Mouse (Mus musculus): ENCODE results near the gene Pla2g2f. TPM values are rescaled to one million over a fixed set of nuclear protein-coding genes. Genes with fewer than 3 reads are reported as not detected.

Pla2g2f gene
- polyA plus RNA-seq, 1 experiment from 2014 or later, result not detected

DNA sequence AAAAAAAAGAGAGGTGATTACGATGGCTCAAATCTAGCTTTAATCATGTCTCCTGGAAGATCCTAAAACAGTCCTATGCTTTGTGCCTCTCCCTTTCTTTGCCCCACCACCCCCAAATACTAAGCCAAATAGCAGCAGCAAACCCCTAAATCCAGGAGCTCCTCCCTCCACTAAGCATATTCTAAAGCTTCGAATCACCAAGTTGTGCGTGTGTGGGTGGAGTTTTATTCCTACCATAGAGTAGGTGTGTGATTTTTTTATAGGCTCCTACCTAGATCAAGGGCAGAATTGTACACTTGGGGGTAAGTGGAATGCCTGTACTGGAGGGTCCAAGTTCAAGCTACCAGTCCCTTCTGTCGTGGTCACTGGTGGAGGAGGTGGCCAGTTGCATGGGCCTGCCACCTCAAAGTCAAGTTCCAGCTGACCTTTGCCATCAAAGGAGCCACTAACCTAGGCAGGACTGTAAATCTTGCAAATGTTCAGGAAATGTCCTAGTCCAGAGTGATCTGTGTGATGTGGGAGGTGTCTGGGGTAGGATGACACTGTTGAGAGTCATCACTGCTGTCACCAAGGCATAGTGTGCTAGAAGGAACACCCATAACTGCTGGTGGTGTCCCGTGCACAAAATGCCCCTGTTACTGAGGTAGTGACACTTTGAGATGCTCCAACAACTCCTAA, 38.7 kb downstream of the Pla2g2f start:
- no peak for ATAC-seq (replicated peaks; ENCODE audit: low FRiP score)
- no peak overlapping the region for H3K9ac ChIP-seq (ENCODE audit: low read depth, low read length)
- 77% methylated on average over 5 of the region's 5 CpGs for WGBS

DNA sequence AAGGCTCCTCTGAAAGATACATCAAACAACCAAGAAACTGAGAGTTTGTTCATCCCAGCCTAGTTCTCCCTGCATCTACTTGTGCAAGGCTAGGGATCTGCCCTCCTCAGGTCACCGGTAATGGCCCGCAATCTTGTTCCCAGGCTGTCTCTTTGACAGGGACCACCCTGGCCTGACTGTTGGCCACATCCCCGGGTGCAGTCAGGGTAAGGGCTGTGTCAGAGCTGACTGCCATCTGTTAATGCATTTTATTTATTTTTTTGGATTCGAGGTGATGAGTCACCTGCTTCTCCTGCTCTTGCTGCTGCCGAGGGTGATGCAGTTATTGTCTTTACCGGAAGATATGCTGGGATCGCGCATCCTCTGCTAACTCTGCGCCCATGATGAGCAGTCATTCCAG, 40.7 kb downstream of the Pla2g2f start:
- Histone ChIP-seq H3K27me3 (replicated peaks; ENCODE audit: control insufficient read depth, insufficient read depth, low read length) (no peaks in the 10 kb centered on the region), H3K9me3 (ENCODE audit: control insufficient read depth, low read length) (no peaks in the 10 kb centered on the region), H3K9ac (ENCODE audit: low read depth, low read length) (no peak overlapping the region), H3K36me3 (ENCODE audit: control insufficient read depth, insufficient read depth, low read length) (no peaks in the 10 kb centered on the region), H3K4me3 (ENCODE audit: low read depth, low read length) (no peak overlapping the region), H3K4me2 (no peak overlapping the region), H3K4me1 (replicated peaks; ENCODE audit: control insufficient read depth, insufficient read depth, low read length) (no peaks in the 10 kb centered on the region), H3K27ac (ENCODE audit: low read depth, low read length) (no peak overlapping the region)
- no peak for DNase-seq (ENCODE audit: low spot score)
- no peak for ATAC-seq (replicated peaks; ENCODE audit: low FRiP score)
- WGBS, result 83% methylated on average over 9 of the region's 9 CpGs

More for the DNA sequence above, 38.7 kb downstream of the Pla2g2f start:
- Histone ChIP-seq H3K9me3 (ENCODE audit: control insufficient read depth, low read length) (no peaks in the 10 kb centered on the region), H3K36me3 (ENCODE audit: control insufficient read depth, insufficient read depth, low read length) (no peaks in the 10 kb centered on the region), H3K4me2 (no peak overlapping the region), H3K4me3 (ENCODE audit: low read depth, low read length) (no peak overlapping the region), H3K27me3 (replicated peaks; ENCODE audit: control insufficient read depth, insufficient read depth, low read length) (peaks cover 7% of the 10 kb centered on the region; the same call in 1 of the 2 replicates), H3K4me1 (replicated peaks; ENCODE audit: control insufficient read depth, insufficient read depth, low read length) (no peaks in the 10 kb centered on the region), H3K27ac (ENCODE audit: low read depth, low read length) (no peak overlapping the region)
- no peak for DNase-seq (ENCODE audit: low spot score)

DNA sequence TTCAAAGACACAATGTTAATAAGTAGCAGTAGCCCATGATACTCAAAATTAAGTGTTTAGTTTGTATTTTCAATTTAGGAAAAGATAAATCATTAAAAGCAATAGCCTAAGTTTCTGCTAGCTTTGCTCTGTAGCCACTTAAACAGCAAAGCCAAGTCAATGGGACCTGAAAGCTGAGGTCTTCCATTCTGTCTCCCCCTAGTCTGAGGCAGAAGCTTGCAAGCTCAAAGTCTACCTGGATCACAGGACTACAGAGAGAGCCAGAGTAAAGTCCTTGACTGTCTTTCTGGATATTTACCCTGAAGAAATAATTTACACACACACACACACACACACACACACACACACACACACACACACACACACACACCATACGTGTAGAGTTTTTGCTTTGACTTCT, 43.2 kb downstream of the Pla2g2f start:
- no peaks in the 10 kb centered on the region; the same call in 1 of the 2 replicates for H3K27me3 ChIP-seq (replicated peaks; ENCODE audit: control insufficient read depth, insufficient read depth, low read length)
- H3K27ac ChIP-seq (ENCODE audit: low read depth, low read length), result no peak overlapping the region
- H3K4me3 ChIP-seq (ENCODE audit: low read depth, low read length), result no peak overlapping the region
- WGBS, result 47% methylated on average over 1 of the region's 1 CpGs
- no peaks in the 10 kb centered on the region for H3K4me1 ChIP-seq (replicated peaks; ENCODE audit: control insufficient read depth, insufficient read depth, low read length)
- H3K9me3 ChIP-seq (ENCODE audit: control insufficient read depth, low read length), result no peaks in the 10 kb centered on the region
- no peaks in the 10 kb centered on the region for H3K36me3 ChIP-seq (ENCODE audit: control insufficient read depth, insufficient read depth, low read length)
- DNase-seq (ENCODE audit: low spot score) (no peak), ATAC-seq (replicated peaks; ENCODE audit: low FRiP score) (no peak)
- H3K4me2 ChIP-seq, result no peak overlapping the region
- H3K9ac ChIP-seq (ENCODE audit: low read depth, low read length), result no peak overlapping the region

DNA sequence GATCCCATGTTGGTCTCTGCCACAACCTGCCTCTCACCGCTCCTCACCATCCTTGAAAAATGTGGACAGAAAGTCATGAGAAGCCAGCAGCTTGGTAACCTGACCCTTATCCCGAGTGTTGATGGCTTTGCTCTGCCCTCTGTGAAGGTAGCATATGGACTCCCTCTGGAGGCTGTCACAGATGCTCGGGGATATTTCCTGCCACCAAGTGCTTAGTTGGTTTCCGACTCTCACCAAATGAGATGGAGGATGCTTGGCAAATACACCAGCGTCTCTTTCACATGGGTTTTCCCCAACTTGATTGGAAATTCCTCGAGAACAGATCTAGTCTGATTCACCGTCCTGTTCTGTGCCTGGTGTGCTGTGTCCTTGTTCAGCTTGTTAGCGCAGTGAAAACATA, 44.8 kb downstream of the Pla2g2f start:
- no peak overlapping the region for H3K27ac ChIP-seq (ENCODE audit: low read depth, low read length)
- H3K4me1 ChIP-seq (replicated peaks; ENCODE audit: control insufficient read depth, insufficient read depth, low read length), result no peaks in the 10 kb centered on the region
- no peaks in the 10 kb centered on the region for H3K9me3 ChIP-seq (ENCODE audit: control insufficient read depth, low read length)
- no peak for ATAC-seq (replicated peaks; ENCODE audit: low FRiP score)
- H3K27me3 ChIP-seq (replicated peaks; ENCODE audit: control insufficient read depth, insufficient read depth, low read length), result no peaks in the 10 kb centered on the region; the same call in 1 of the 2 replicates
- H3K4me3 ChIP-seq (ENCODE audit: low read depth, low read length), result no peak overlapping the region
- H3K9ac ChIP-seq (ENCODE audit: low read depth, low read length), result no peak overlapping the region
- DNase-seq (ENCODE audit: low spot score), result no peak
- H3K36me3 ChIP-seq (ENCODE audit: control insufficient read depth, insufficient read depth, low read length), result no peaks in the 10 kb centered on the region
- H3K4me2 ChIP-seq, result no peak overlapping the region
- WGBS, result 72% methylated on average over 8 of the region's 8 CpGs

- Histone ChIP-seq H3K9me3 (ENCODE audit: control insufficient read depth, low read length) (no peaks in the 10 kb centered on the region), H3K36me3 (ENCODE audit: control insufficient read depth, insufficient read depth, low read length) (no peaks in the 10 kb centered on the region), H3K27ac (ENCODE audit: low read depth, low read length) (no peak overlapping the region), H3K9ac (ENCODE audit: low read depth, low read length) (no peak overlapping the region), H3K4me3 (ENCODE audit: low read depth, low read length) (no peak overlapping the region), H3K27me3 (replicated peaks; ENCODE audit: control insufficient read depth, insufficient read depth, low read length) (no peaks in the 10 kb centered on the region; the same call in 1 of the 2 replicates), H3K4me2 (no peak overlapping the region), H3K4me1 (replicated peaks; ENCODE audit: control insufficient read depth, insufficient read depth, low read length) (no peaks in the 10 kb centered on the region)
- DNase-seq (ENCODE audit: low spot score) (no peak), ATAC-seq (replicated peaks; ENCODE audit: low FRiP score) (no peak)
- WGBS, result 69% methylated on average over 11 of the region's 11 CpGs
Measured at GRCm38 (mm10) chr4:138712096-138712495, 45.3 kb downstream of the Pla2g2f start.

DNA sequence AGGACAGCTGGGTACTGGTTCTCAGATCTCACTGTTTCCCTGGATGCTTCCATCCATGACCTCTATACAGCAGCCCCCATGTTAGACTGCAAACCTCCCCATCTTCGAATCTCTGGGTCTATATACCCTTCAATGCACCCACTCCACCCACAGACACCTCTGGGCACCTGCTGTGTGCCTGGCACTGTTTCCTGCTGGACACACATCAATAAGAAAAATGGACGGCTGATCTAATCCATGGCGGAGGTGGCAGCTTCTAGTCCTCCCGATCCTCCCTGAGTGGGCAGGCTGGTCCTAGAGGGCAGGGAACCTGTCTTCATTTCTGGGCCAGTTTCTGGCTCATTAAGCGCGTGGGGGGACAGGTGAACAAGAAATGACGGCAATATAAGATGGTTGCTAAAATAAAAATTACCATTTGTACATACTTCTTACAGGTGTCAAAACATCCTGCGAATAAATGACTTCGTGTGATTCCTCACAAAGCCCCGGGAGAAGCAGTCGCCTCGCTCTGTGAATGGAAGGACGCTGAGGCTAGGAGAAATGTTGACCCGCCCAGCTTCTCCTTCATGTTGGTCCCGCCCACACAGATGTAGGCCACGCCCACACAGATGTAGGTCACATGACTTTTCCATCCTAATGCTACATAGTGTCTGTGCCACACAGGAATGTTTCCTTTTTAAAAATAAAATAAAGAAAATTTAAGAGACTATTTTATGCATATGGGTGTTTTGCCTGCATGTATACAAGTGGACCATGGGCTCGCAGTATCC, 46.2 kb downstream of the Pla2g2f start:
- no peaks in the 10 kb centered on the region for H3K9me3 ChIP-seq (ENCODE audit: control insufficient read depth, low read length)
- no peak for DNase-seq (ENCODE audit: low spot score)
- H3K27me3 ChIP-seq (replicated peaks; ENCODE audit: control insufficient read depth, insufficient read depth, low read length), result no peaks in the 10 kb centered on the region; the same call in 1 of the 2 replicates
- H3K4me1 ChIP-seq (replicated peaks; ENCODE audit: control insufficient read depth, insufficient read depth, low read length), result no peaks in the 10 kb centered on the region
- H3K4me2 ChIP-seq, result no peak overlapping the region
- H3K9ac ChIP-seq (ENCODE audit: low read depth, low read length), result no peak overlapping the region
- WGBS, result 62% methylated on average over 17 of the region's 17 CpGs
- H3K4me3 ChIP-seq (ENCODE audit: low read depth, low read length), result no peak overlapping the region
- no peak for ATAC-seq (replicated peaks; ENCODE audit: low FRiP score)
- H3K27ac ChIP-seq (ENCODE audit: low read depth, low read length), result no peak overlapping the region
- H3K36me3 ChIP-seq (ENCODE audit: control insufficient read depth, insufficient read depth, low read length), result no peaks in the 10 kb centered on the region

GRCm38 (mm10) chr4:138710633-138711032, 46.8 kb downstream of the Pla2g2f start:
- H3K27me3 ChIP-seq (replicated peaks; ENCODE audit: control insufficient read depth, insufficient read depth, low read length), result no peaks in the 10 kb centered on the region; the same call in 1 of the 2 replicates
- DNase-seq (ENCODE audit: low spot score) (no peak), ATAC-seq (replicated peaks; ENCODE audit: low FRiP score) (no peak)
- no peak overlapping the region for H3K4me2 ChIP-seq
- no peak overlapping the region for H3K4me3 ChIP-seq (ENCODE audit: low read depth, low read length)
- 83% methylated on average over 11 of the region's 11 CpGs for WGBS
- no peaks in the 10 kb centered on the region for H3K9me3 ChIP-seq (ENCODE audit: control insufficient read depth, low read length)
- no peak overlapping the region for H3K27ac ChIP-seq (ENCODE audit: low read depth, low read length)
- no peaks in the 10 kb centered on the region for H3K4me1 ChIP-seq (replicated peaks; ENCODE audit: control insufficient read depth, insufficient read depth, low read length)
- no peak overlapping the region for H3K9ac ChIP-seq (ENCODE audit: low read depth, low read length)
- H3K36me3 ChIP-seq (ENCODE audit: control insufficient read depth, insufficient read depth, low read length), result no peaks in the 10 kb centered on the region

- ATAC-seq (replicated peaks; ENCODE audit: low FRiP score) (no peak), DNase-seq (ENCODE audit: low spot score) (no peak)
- Histone ChIP-seq H3K9ac (ENCODE audit: low read depth, low read length) (no peak overlapping the region), H3K9me3 (ENCODE audit: control insufficient read depth, low read length) (no peaks in the 10 kb centered on the region), H3K27ac (ENCODE audit: low read depth, low read length) (no peak overlapping the region), H3K4me3 (ENCODE audit: low read depth, low read length) (no peak overlapping the region), H3K4me1 (replicated peaks; ENCODE audit: control insufficient read depth, insufficient read depth, low read length) (no peaks in the 10 kb centered on the region), H3K36me3 (ENCODE audit: control insufficient read depth, insufficient read depth, low read length) (no peaks in the 10 kb centered on the region), H3K27me3 (replicated peaks; ENCODE audit: control insufficient read depth, insufficient read depth, low read length) (no peaks in the 10 kb centered on the region; the same call in 1 of the 2 replicates), H3K4me2 (no peak overlapping the region)
- whole genome bisulfite sequencing, result 80% methylated on average over 7 of the region's 7 CpGs
Measured at GRCm38 (mm10) chr4:138709944-138710343, 47.5 kb downstream of the Pla2g2f start.
